Mouse (Mus musculus): ENCODE data around the gene Fntb.

DNA sequence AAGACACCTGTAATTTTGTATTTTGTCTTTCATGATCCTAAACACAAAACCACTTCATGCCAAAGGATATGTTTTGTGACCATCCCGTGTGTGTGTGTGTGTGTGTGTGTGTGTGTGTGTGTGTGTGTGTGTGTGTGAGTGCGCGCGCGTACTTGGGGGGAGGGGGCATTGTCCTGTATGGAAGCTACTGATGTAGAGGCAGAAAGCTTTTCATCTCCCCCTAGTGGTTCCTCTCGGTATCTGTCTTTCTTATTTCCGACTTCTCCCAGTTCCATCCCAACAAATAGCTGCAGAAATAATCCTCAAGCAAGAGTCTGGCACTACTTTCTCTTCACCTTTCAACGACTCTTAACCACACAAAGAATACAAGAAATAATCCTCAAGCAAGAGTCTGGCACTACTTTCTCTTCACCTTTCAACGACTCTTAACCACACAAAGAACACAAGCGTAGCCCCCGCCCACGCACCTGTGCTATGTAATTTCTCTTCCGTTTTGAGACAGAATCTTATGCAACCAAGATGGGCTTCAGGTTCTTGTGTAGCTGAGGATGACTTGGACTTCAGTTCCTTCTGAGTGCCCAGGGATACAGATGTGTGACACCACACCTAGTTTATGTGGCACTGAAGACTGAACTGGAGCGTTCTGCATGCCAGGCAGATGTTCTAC is 12.6 kb upstream of the Fntb start:
- no peak for TF ChIP-seq POLR2A (IDR thresholded peaks at IDR 0.05; ENCODE audit: low read depth, low read length)
- peak; percentile 42 for TF ChIP-seq CTCF (conservative IDR thresholded peaks at IDR 0.05; ENCODE audit: insufficient read depth, insufficient read length, low read depth, low read length)
